Mouse (Mus musculus): ENCODE data around the gene Ube2l6.

Gene Ube2l6

GRCm38 (mm10) chr2:84838993-84839980 is 40.7 kb downstream of the Ube2l6 start:
- peak in 1 of 2 experiments; percentile 32 for DNase-seq

- DNase-seq = peak; percentile 57 to 78
Measured at GRCm38 (mm10) chr2:84840016-84840747, 41.6 kb downstream of the Ube2l6 start.

GRCm38 (mm10) chr2:84840748-84841563 is 42.3 kb downstream of the Ube2l6 start:
- no peak for DNase-seq

- DNase-seq = no peak
Measured at GRCm38 (mm10) chr2:84841905-84842304, 43.3 kb downstream of the Ube2l6 start.

GRCm38 (mm10) chr2:84843654-84844053 is 45.0 kb downstream of the Ube2l6 start:
- DNase-seq = peak in 1 of 2 experiments; percentile 29

GRCm38 (mm10) chr2:84845226-84845625 is 46.6 kb downstream of the Ube2l6 start:
- no peak for DNase-seq

- no peak for DNase-seq
Measured at GRCm38 (mm10) chr2:84850407-84851129, 51.9 kb downstream of the Ube2l6 start.

GRCm38 (mm10) chr2:84851130-84852040 is 52.8 kb downstream of the Ube2l6 start:
- DNase-seq = peak; percentile 85 to 86

GRCm38 (mm10) chr2:84855732-84856131 is 57.1 kb downstream of the Ube2l6 start:
- DNase-seq = peak; percentile 73 to 77

GRCm38 (mm10) chr2:84858551-84858950 is 59.9 kb downstream of the Ube2l6 start:
- DNase-seq = no peak
